Mouse (Mus musculus) monocyte, adult 5-6 weeks (primary cell): Measurements from ENCODE around the gene Pipox. TPM values are rescaled to one million over a fixed set of nuclear protein-coding genes. Genes with fewer than 3 reads are reported as not detected.

Experiments used
- ATAC-seq: fragments of 153-309, 156-312 bp; replicated peaks from 2 replicates; pipeline ENCODE4 v1.8.0; 2017; ENCODE audit warnings: mild to moderate bottlenecking; ENCODE audit not compliant: low TSS enrichment, insufficient number of reproducible peaks, severe bottlenecking, poor library complexity, low FRiP score
- total RNA-seq: library from RNA; stranded (forward); fragments of 200-1000, 200-491, 200-594 nt; gene quantifications from 3 replicates; pipeline ENCODE4 v1.2.3, GENCODE M21; 2017

Gene Pipox
- total RNA-seq, 1 experiment from 2014 or later: not detected

DNA sequence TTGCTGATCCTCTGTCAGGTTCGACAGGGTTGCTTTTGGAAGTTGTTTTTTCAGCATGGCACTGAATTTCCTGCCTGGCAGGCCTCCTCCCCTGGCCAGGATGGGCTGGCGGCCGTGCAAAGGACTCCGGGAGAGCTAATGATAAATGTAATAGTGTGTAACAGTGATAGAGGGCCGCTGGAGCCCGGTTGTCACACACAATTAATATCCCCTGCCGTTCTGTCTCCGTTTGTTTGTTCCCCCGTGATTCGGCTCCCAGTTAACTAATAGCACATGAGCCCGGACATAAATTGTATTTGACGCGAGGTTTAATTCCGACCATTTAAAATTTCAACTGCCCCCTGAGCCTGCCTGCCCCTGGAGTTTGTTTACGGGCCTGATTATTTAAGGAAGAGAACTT is 38.5 kb downstream of the Pipox start:
- ATAC-seq: no peak

DNA sequence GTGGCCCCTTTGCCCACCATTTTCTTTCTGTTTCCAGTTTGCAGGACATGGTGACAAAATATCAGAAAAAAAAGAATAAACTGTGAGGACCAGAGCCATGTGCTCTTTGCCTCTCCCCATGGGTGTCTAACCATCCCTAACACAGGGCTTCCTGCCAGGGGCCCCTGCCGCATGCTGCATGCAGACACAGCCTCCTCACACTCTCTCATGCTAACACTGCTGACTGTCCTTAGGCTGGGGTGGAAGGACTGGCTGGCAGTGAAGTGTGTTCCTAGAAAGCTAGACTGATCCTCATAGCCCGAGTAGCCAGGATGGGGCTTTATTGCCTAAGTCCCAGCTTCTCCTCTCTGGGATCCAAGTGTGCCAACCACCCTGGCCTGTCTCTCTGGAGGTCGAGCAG is 39.3 kb downstream of the Pipox start:
- ATAC-seq: no peak

- no peak for ATAC-seq
These were observed 40.8 kb downstream of the Pipox start for GRCm38 (mm10) chr11:77852941-77853668.

DNA sequence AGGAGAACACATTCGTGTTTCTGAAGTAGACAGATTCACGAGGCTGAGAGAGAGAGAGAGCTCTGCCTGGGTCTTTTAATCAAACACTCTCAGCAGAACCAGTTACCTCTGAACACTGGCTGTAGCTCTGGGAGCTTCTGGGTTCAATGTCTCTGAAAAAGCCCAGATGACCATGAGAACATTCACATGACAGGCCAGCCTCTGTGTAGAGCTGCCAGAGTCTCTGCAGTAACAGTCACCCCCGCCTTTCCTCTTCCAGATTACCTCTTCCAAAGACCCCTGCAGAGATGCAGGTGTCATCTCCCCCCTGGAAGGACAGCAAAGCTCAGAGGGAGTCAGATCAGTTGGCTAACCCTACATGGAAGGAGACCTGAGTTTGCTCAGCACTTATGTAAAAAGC is 41.7 kb downstream of the Pipox start:
- no peak for ATAC-seq

DNA sequence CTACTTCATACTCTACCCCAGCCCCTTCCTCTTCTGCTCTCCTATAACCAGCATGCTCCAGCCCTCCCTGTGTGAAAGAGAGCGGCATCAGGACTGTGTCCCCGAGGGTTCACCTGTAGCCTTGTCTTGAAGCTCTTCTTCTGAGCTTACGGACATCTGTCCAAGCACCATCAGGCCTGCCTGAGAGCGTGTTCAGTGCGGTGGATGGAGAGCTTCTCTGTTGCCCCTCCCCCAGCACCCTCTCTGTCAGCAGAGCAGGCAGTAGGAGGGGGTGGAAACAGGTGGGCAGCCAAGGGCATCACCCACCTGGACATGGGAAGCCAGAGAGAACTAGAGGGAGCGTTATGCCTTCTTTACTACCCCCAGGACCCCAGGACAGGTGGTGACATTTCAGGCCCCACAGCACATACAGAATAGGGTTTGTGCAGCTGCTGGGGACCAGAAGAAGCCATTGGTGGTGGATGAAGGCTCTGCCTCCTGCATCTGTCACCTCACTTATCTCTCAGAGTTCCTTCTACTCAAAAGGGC is 42.3 kb downstream of the Pipox start:
- no peak for ATAC-seq

GRCm38 (mm10) chr11:77850401-77851244 is 43.3 kb downstream of the Pipox start:
- ATAC-seq: no peak

GRCm38 (mm10) chr11:77849151-77849550 is 44.7 kb downstream of the Pipox start:
- no peak for ATAC-seq

- ATAC-seq: no peak
These were observed 45.8 kb downstream of the Pipox start for GRCm38 (mm10) chr11:77848131-77848530.

DNA sequence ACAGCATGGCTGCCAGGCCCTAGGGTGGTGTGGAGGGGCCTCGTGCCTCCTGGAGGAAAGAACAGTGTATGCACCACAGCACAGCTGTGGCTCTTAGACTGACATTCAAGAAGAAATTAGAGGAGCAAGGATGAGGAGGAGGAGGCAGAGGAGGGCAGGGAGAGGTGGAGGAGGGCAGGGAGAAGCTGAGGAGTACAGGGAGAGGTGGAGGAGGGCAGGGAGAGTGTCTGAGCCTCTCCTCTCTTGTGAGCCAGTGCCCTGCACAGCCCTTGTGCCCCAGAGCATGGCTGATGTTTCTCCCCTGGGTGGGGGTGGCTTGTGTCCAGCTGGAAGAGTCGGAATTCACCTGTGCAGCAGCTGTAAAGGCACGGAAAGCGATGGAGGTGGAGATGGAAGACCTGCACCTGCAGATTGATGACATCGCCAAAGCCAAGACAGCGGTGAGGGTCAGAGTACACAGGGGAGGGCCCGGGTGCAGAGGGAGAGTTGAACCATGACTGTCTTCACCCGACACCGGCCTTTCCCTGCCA is 46.2 kb downstream of the Pipox start:
- ATAC-seq: no peak

- no peak for ATAC-seq
These were observed 50.0 kb downstream of the Pipox start for GRCm38 (mm10) chr11:77843906-77844200.

- no peak for ATAC-seq
These were observed 50.6 kb downstream of the Pipox start for GRCm38 (mm10) chr11:77843068-77843905.

DNA sequence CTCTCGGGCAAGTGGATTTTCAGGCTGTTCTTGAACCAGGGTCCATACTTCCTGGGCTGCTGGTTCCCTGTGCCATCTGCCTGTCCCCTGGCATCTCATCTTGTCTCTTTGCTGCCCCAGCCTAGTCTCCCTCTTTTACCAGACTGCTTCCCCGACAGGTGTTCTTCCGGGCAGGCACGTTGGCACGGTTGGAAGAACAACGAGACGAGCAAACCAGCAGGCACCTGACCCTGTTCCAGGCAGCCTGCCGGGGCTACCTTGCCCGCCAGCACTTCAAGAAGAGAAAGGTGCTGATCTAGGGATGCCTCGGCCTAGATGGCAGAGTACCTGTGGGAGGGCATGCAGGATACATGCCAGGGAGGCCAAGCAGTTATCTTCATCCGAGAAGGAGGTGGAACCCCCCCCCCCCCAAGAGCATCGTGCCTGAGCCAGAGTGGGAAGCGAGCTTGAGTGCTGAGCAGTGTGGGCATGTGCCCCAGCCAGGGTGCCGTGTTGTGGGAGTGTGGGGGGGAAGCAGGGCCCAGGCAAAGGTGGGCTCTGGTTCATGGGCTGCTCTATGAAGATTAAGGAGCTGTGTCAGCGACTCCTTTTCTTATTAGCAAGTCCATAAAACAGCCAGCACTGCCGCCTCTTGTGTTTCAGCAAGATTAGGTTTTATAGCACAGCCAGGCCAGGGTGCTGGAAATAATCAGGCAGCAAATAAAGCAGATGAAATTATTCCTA is 53.2 kb downstream of the Pipox start:
- ATAC-seq: no peak

DNA sequence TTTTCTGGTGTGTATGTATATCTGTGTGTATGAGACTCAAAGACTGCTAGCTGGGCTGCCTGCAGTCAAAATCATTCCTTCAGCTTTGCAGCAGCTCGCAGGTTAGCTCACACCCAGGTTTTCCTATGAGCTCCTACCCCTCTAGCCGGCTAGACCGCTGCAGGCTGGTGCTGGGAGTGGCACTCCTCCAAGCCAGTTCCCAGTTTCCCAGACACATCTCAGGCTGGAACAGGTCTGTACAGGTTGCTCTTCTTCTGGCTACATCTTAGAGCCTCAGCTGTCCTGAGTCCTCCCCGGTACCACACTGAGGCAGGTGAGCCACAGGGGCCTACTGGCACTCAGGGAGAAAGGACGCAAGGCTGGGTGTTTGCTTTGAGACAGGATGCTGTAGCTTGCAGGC is 56.0 kb downstream of the Pipox start:
- no peak for ATAC-seq

DNA sequence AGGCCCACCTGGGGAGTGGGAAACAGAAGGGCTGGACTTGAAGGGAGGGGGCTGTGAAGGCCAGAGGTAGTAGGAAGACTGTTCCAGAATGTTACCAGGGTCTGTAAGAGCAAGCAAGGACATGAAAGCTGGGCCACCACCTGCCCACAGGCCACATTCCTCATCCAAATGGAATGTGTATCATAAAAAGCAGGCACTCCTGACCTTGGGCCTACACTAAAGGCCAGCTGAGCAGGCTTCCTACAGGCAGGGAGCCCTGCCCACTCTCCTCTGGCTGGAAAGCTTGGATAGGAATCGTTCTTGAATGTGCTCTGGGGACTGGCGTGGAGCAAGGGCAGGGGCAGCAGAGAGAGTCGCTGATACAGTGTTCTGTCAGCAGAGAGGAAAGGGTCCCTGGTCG is 57.1 kb downstream of the Pipox start:
- no peak for ATAC-seq

DNA sequence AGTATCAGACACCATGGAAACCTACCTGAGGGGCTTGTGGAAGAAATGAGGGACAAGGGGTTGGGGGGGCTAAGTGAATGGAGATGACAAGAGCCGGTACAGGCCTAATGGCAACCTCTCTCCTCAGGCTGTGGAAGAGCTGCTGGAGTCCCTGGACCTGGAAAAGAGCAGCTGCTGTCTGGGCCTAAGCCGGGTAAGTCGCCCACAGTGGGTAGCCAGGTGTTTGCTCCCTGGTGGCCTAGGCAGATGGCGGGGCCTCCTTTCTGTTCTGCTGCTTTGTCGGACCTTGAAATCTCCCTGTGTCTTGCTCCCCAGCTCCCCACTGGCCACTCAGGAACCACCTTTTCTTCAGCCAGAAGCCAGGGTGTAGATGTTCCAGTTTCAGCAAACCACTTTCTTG is 57.6 kb downstream of the Pipox start:
- no peak for ATAC-seq

GRCm38 (mm10) chr11:77835109-77835508 is 58.8 kb downstream of the Pipox start:
- no peak for ATAC-seq

DNA sequence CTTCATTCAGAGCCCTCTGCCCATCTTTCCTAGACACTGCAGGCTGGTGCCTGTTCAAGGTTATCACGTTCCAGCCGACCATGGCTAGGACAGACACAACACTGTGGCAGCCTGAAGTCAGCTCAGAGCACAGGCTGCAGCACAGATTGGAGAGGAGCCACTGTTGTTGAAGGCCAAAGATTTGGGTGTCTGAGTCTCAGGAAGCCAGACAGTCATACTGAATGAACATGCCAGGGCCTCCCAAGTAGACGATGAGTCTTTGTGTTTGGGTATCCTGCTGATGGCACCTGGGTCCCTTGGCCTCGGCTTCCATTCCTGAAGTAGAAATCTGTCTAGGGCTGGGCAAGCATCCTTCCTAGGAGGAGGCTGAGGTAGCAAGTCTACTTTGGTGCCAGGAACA is 61.4 kb downstream of the Pipox start:
- no peak for ATAC-seq

DNA sequence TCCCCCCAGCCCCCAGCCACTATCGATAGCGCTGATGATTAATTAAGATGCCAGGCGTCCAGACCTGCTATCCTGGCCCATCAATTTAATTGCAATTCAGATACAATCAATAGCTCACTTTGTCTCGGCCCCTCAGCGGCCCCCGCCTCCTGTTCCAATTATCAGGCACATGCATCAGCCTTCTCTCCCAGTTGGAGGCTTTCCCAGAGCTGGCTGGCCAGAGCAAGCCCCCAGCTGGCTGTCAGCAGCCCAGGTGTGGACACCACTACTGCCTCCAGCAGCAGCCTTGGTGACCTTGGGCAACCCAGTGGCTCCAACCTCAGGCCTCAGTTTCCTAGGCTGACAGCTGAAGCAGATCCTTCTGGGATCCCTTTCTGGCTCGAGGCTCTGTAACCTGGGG is 63.0 kb downstream of the Pipox start:
- no peak for ATAC-seq
